Mouse (Mus musculus): Measurements from ENCODE around the gene Fgfr2. TPM values are rescaled to one million over a fixed set of nuclear protein-coding genes. Genes with fewer than 3 reads are reported as not detected.

Fgfr2 gene
- polyA plus RNA-seq, 1 experiment from 2014 or later = not detected

- no peaks in the 10 kb centered on the region for H3K79me2 ChIP-seq (ENCODE audit: inconsistent target)
- WGBS (ENCODE audit: missing documents) = 69% methylated on average over 4 of the region's 4 CpGs
- H3K36me3 ChIP-seq (ENCODE audit: inconsistent target) = no peaks in the 10 kb centered on the region
- H3K27ac ChIP-seq = no peak overlapping the region
- no peak overlapping the region for H3K4me3 ChIP-seq (ENCODE audit: inconsistent target)
Observed at GRCm38 (mm10) chr7:130636902-130637301, 2486.2 kb downstream of the Fgfr2 start.

- Histone ChIP-seq H3K36me3 (ENCODE audit: inconsistent target) (no peaks in the 10 kb centered on the region), H3K4me3 (ENCODE audit: inconsistent target) (no peak overlapping the region), H3K27ac (no peak overlapping the region), H3K79me2 (ENCODE audit: inconsistent target) (no peaks in the 10 kb centered on the region)
- WGBS (ENCODE audit: missing documents) = 62% methylated on average over 3 of the region's 3 CpGs
Observed at GRCm38 (mm10) chr7:130636274-130636673, 2486.9 kb downstream of the Fgfr2 start.

- Histone ChIP-seq H3K79me2 (ENCODE audit: inconsistent target) (no peaks in the 10 kb centered on the region), H3K36me3 (ENCODE audit: inconsistent target) (no peaks in the 10 kb centered on the region), H3K4me3 (ENCODE audit: inconsistent target) (no peak overlapping the region), H3K27ac (no peak overlapping the region)
- WGBS (ENCODE audit: missing documents) = 83% methylated on average over 6 of the region's 7 CpGs
Observed at GRCm38 (mm10) chr7:130635212-130635611, 2487.9 kb downstream of the Fgfr2 start.

- WGBS (ENCODE audit: missing documents) = 90% methylated on average over 4 of the region's 4 CpGs
- no peaks in the 10 kb centered on the region for H3K79me2 ChIP-seq (ENCODE audit: inconsistent target)
- H3K4me3 ChIP-seq (ENCODE audit: inconsistent target) = no peak overlapping the region
- no peak overlapping the region for H3K27ac ChIP-seq
- no peaks in the 10 kb centered on the region for H3K36me3 ChIP-seq (ENCODE audit: inconsistent target)
Observed at GRCm38 (mm10) chr7:130634259-130634871, 2488.8 kb downstream of the Fgfr2 start.

- H3K36me3 ChIP-seq (ENCODE audit: inconsistent target) = no peaks in the 10 kb centered on the region
- no peak overlapping the region for H3K4me3 ChIP-seq (ENCODE audit: inconsistent target)
- H3K79me2 ChIP-seq (ENCODE audit: inconsistent target) = no peaks in the 10 kb centered on the region
- 96% methylated on average over 5 of the region's 5 CpGs for WGBS (ENCODE audit: missing documents)
- no peak overlapping the region for H3K27ac ChIP-seq
Observed at GRCm38 (mm10) chr7:130632379-130632732, 2490.8 kb downstream of the Fgfr2 start.

GRCm38 (mm10) chr7:130631553-130632378, 2491.4 kb downstream of the Fgfr2 start:
- no peaks in the 10 kb centered on the region for H3K79me2 ChIP-seq (ENCODE audit: inconsistent target)
- WGBS (ENCODE audit: missing documents) = 33% methylated on average over 22 of the region's 22 CpGs

GRCm38 (mm10) chr7:130630956-130631355, 2492.2 kb downstream of the Fgfr2 start:
- Histone ChIP-seq H3K4me3 (ENCODE audit: inconsistent target) (no peak overlapping the region), H3K27ac (no peak overlapping the region), H3K36me3 (ENCODE audit: inconsistent target) (no peaks in the 10 kb centered on the region), H3K79me2 (ENCODE audit: inconsistent target) (no peaks in the 10 kb centered on the region)
- 95% methylated on average over 3 of the region's 3 CpGs for WGBS (ENCODE audit: missing documents)

More at GRCm38 (mm10) chr7:130631553-130632378, 2491.4 kb downstream of the Fgfr2 start:
- H3K4me3 ChIP-seq (ENCODE audit: inconsistent target) = no peak overlapping the region
- H3K36me3 ChIP-seq (ENCODE audit: inconsistent target) = no peaks in the 10 kb centered on the region
- no peak overlapping the region for H3K27ac ChIP-seq

GRCm38 (mm10) chr7:130629999-130630398, 2493.2 kb downstream of the Fgfr2 start:
- H3K27ac ChIP-seq = no peak overlapping the region
- WGBS (ENCODE audit: missing documents) = 96% methylated on average over 7 of the region's 7 CpGs
- no peaks in the 10 kb centered on the region for H3K79me2 ChIP-seq (ENCODE audit: inconsistent target)
- H3K36me3 ChIP-seq (ENCODE audit: inconsistent target) = no peaks in the 10 kb centered on the region
- H3K4me3 ChIP-seq (ENCODE audit: inconsistent target) = no peak overlapping the region

GRCm38 (mm10) chr7:130628601-130629000, 2494.5 kb downstream of the Fgfr2 start:
- Histone ChIP-seq H3K4me3 (ENCODE audit: inconsistent target) (no peak overlapping the region), H3K36me3 (ENCODE audit: inconsistent target) (no peaks in the 10 kb centered on the region), H3K79me2 (ENCODE audit: inconsistent target) (no peaks in the 10 kb centered on the region), H3K27ac (no peak overlapping the region)
- 50% methylated on average over 1 of the region's 1 CpGs for WGBS (ENCODE audit: missing documents)

- WGBS (ENCODE audit: missing documents) = 83% methylated on average over 7 of the region's 7 CpGs
- no peaks in the 10 kb centered on the region for H3K36me3 ChIP-seq (ENCODE audit: inconsistent target)
- H3K27ac ChIP-seq = no peak overlapping the region
- H3K79me2 ChIP-seq (ENCODE audit: inconsistent target) = no peaks in the 10 kb centered on the region
- H3K4me3 ChIP-seq (ENCODE audit: inconsistent target) = no peak overlapping the region
Observed at GRCm38 (mm10) chr7:130625361-130625760, 2497.8 kb downstream of the Fgfr2 start.

- WGBS (ENCODE audit: missing documents) = 94% methylated on average over 9 of the region's 9 CpGs
- Histone ChIP-seq H3K4me3 (ENCODE audit: inconsistent target) (no peak overlapping the region), H3K36me3 (ENCODE audit: inconsistent target) (no peaks in the 10 kb centered on the region)
Observed at GRCm38 (mm10) chr7:130624299-130624698, 2498.9 kb downstream of the Fgfr2 start.

GRCm38 (mm10) chr7:130622359-130622758, 2500.8 kb downstream of the Fgfr2 start:
- no peaks in the 10 kb centered on the region for H3K36me3 ChIP-seq (ENCODE audit: inconsistent target)
- no peak overlapping the region for H3K27ac ChIP-seq
- no peaks in the 10 kb centered on the region for H3K79me2 ChIP-seq (ENCODE audit: inconsistent target)
- 89% methylated on average over 4 of the region's 4 CpGs for WGBS (ENCODE audit: missing documents)
- H3K4me3 ChIP-seq (ENCODE audit: inconsistent target) = no peak overlapping the region

More at GRCm38 (mm10) chr7:130624299-130624698, 2498.9 kb downstream of the Fgfr2 start:
- no peak overlapping the region for H3K27ac ChIP-seq
- no peaks in the 10 kb centered on the region for H3K79me2 ChIP-seq (ENCODE audit: inconsistent target)

GRCm38 (mm10) chr7:130621953-130622352, 2501.2 kb downstream of the Fgfr2 start:
- Histone ChIP-seq H3K27ac (no peak overlapping the region), H3K79me2 (ENCODE audit: inconsistent target) (no peaks in the 10 kb centered on the region), H3K4me3 (ENCODE audit: inconsistent target) (no peak overlapping the region), H3K36me3 (ENCODE audit: inconsistent target) (no peaks in the 10 kb centered on the region)
- 81% methylated on average over 3 of the region's 3 CpGs for WGBS (ENCODE audit: missing documents)

GRCm38 (mm10) chr7:130621068-130621467, 2502.1 kb downstream of the Fgfr2 start:
- H3K79me2 ChIP-seq (ENCODE audit: inconsistent target) = no peaks in the 10 kb centered on the region
- 88% methylated on average over 2 of the region's 2 CpGs for WGBS (ENCODE audit: missing documents)
- no peak overlapping the region for H3K4me3 ChIP-seq (ENCODE audit: inconsistent target)
- H3K36me3 ChIP-seq (ENCODE audit: inconsistent target) = no peaks in the 10 kb centered on the region
- H3K27ac ChIP-seq = no peak overlapping the region

- Histone ChIP-seq H3K27ac (no peak overlapping the region), H3K79me2 (ENCODE audit: inconsistent target) (no peaks in the 10 kb centered on the region), H3K4me3 (ENCODE audit: inconsistent target) (no peak overlapping the region), H3K36me3 (ENCODE audit: inconsistent target) (no peaks in the 10 kb centered on the region)
- 100% methylated on average over 3 of the region's 3 CpGs for WGBS (ENCODE audit: missing documents)
Observed at GRCm38 (mm10) chr7:130617591-130617990, 2505.6 kb downstream of the Fgfr2 start.

Measured in macrophage (primary cell).